Mouse (Mus musculus): Measurements from ENCODE around the gene Cdc42. TPM values are rescaled to one million over a fixed set of nuclear protein-coding genes. Genes with fewer than 3 reads are reported as not detected.

The Cdc42 gene
- polyA plus RNA-seq, 1 experiment from 2014 or later = 571 TPM

GRCm38 (mm10) chr4:137324926-137325325, 32.6 kb downstream of the Cdc42 start:
- DNase-seq (ENCODE audit: low spot score) = no peak
- H3K4me1 ChIP-seq = no peaks in the 10 kb centered on the region
- H3K9me3 ChIP-seq (replicated peaks) = no peaks in the 10 kb centered on the region
- no peaks in the 10 kb centered on the region for H3K27me3 ChIP-seq (ENCODE audit: low read depth, poor library complexity, severe bottlenecking)
- no peak overlapping the region for H3K27ac ChIP-seq
- H3K4me3 ChIP-seq = no peak overlapping the region
- 90% methylated on average over 6 of the region's 6 CpGs for WGBS
- H3K36me3 ChIP-seq = peaks cover 97% of the 10 kb centered on the region

DNA sequence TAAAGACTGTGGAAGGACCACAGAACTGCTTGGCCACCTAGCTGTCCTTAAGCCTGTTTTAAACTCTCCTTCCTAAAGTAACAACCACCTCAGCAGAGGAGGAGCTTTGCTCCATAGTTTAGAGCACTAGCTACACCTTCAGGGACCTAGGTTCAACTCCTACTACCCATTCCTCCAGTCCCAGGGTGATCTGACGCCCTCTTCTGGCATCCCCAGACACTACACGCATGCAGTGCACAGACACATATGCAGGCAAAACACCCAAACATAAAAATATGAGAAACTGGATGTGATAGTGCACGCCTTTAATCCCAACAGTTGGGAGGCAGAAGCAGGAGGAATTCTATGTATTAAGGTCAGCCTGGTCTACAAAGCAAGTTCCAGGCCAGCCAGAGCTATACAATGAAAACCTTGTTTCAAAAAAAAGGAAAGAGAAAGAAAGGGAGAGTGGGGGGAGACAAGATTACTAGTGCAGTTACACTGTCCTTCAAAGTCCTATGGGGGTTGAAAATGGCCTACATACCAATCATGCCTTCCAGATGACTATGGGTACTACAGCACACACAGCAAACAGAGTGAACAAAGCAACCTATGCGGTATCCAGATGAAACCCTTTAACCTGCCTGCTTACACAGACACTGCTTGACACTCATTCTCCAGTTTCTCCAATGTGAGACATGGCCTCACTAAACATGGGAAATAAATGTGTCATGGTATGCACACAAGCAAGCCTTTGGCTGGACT, 41.3 kb downstream of the Cdc42 start:
- Histone ChIP-seq H3K27ac (no peak overlapping the region), H3K27me3 (ENCODE audit: low read depth, poor library complexity, severe bottlenecking) (no peaks in the 10 kb centered on the region), H3K36me3 (peaks cover 57% of the 10 kb centered on the region), H3K9me3 (replicated peaks) (no peaks in the 10 kb centered on the region), H3K4me1 (peaks cover 6% of the 10 kb centered on the region), H3K4me3 (no peak overlapping the region)
- DNase-seq (ENCODE audit: low spot score) = no peak
- WGBS = 87% methylated on average over 4 of the region's 4 CpGs

DNA sequence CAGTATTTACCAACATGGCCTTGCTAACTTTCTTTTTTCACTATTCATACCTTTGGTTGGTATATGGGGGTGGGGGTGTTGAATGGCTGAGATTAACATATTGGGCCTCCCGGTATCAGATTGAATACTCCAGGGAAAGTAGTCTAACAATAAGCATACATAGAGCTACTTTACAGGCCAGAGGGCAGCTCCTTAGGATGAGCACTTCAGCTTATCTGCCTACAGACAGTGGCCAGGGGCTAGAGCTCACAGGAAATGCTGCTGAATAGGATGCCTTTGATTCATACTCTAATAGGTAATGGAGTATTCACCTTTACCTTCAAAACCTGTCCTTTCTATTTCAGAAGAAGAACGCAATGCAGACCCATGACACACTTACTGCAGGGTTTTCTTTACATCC, 42.5 kb downstream of the Cdc42 start:
- peaks cover 6% of the 10 kb centered on the region for H3K4me1 ChIP-seq
- no peak overlapping the region for H3K27ac ChIP-seq
- DNase-seq (ENCODE audit: low spot score) = no peak
- 83% methylated on average over 2 of the region's 2 CpGs for WGBS
- H3K9me3 ChIP-seq (replicated peaks) = no peaks in the 10 kb centered on the region
- no peak overlapping the region for H3K4me3 ChIP-seq
- H3K36me3 ChIP-seq = peaks cover 54% of the 10 kb centered on the region
- no peaks in the 10 kb centered on the region for H3K27me3 ChIP-seq (ENCODE audit: low read depth, poor library complexity, severe bottlenecking)

- WGBS = 25% methylated on average over 6 of the region's 6 CpGs
- H3K4me3 ChIP-seq = no peak overlapping the region
- DNase-seq (ENCODE audit: low spot score) = no peak
- H3K27me3 ChIP-seq (ENCODE audit: low read depth, poor library complexity, severe bottlenecking) = no peaks in the 10 kb centered on the region
- H3K9me3 ChIP-seq (replicated peaks) = no peaks in the 10 kb centered on the region
- H3K4me1 ChIP-seq = peaks cover 6% of the 10 kb centered on the region
- H3K36me3 ChIP-seq = peaks cover 49% of the 10 kb centered on the region
- H3K27ac ChIP-seq = no peak overlapping the region
Measured at GRCm38 (mm10) chr4:137314561-137314960, 43.0 kb downstream of the Cdc42 start.

DNA sequence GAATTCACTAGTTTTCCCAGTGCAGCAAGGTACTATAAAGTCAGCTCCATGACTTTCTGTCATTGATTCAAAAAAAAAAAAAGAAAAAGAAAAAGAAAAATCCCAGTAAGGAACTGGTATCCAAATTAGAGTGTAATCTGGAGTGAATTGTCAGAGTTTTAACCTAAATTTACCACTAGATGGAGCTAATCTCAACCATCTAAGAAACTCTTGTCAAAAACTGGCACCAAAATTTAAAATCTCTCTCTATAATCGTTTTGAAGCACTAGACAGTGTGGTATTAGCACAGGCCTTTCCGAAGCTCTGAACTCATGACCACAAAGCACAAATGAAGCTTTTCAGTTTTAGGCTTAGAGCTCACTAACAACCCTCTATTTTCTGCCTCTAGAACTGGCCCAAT, 44.0 kb downstream of the Cdc42 start:
- WGBS = 60% methylated on average over 2 of the region's 2 CpGs
- H3K4me3 ChIP-seq = no peak overlapping the region

DNA sequence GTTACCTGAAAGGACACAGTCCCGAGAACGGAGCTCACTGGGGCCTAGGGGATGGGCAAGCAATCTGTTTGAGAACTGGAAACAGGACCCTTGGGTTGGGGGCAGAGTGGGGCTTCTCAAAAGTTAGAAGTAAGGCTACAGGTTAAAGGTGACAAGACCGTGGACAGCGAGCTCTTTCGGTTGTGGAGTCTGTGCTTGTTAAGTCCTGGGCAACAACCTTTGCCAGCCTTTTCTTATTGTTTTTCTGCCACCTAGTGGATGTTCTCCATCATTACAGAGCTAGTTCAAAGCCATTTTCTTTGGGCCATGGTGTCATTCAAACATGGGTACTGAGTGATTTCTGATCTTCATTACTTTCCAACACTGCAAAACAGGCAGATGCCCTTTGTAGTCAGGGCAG, 49.1 kb downstream of the Cdc42 start:
- H3K4me3 ChIP-seq = no peak overlapping the region
- DNase-seq (ENCODE audit: low spot score) = no peak
- H3K9me3 ChIP-seq (replicated peaks) = no peaks in the 10 kb centered on the region
- peaks cover 11% of the 10 kb centered on the region; the same call in 1 of the 2 replicates for H3K36me3 ChIP-seq
- 67% methylated on average over 5 of the region's 5 CpGs for WGBS
- H3K27me3 ChIP-seq (ENCODE audit: low read depth, poor library complexity, severe bottlenecking) = no peaks in the 10 kb centered on the region
- H3K27ac ChIP-seq = no peak overlapping the region
- H3K4me1 ChIP-seq = peaks cover 11% of the 10 kb centered on the region

More for the DNA sequence above, 44.0 kb downstream of the Cdc42 start:
- DNase-seq (ENCODE audit: low spot score) = no peak
- peaks cover 6% of the 10 kb centered on the region for H3K4me1 ChIP-seq
- H3K27me3 ChIP-seq (ENCODE audit: low read depth, poor library complexity, severe bottlenecking) = no peaks in the 10 kb centered on the region
- H3K9me3 ChIP-seq (replicated peaks) = no peaks in the 10 kb centered on the region
- H3K27ac ChIP-seq = no peak overlapping the region
- H3K36me3 ChIP-seq = peaks cover 38% of the 10 kb centered on the region

DNA sequence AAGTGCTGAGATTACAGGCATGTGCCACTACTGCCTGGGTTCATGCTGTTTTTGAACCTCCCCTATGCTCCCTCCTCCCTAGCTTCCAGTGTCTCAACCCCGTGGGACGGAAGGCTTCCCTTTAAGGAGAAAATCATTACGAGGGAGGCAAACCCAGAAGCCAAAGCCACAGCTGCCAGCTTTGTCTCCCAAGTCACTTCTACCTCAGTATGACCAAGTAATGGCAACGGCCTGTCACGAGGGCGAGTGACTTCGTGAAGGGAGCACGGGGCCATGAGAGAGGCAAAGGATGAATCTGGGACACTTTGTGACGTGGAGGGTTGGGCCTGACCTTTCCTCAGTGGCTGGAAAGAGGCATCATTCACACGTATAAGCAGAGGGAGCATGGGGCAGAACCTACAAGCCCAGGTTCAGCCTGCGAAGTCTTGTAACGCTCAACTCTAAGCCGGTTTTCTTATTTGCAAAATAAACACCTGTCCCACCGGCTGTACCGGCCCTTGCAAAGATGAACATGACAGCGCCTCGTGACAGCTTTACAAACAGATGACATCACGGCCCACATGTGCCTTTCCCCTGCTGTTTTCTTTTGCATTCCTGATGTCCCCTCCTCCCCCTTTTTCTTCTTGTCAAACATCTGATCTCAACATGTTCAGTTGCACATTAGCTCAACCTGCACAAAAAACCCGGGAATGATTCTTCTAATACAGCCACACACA, 50.4 kb downstream of the Cdc42 start:
- no peak overlapping the region for H3K4me3 ChIP-seq
- H3K27ac ChIP-seq = no peak overlapping the region
- peaks cover 11% of the 10 kb centered on the region; the same call in 1 of the 2 replicates for H3K36me3 ChIP-seq
- H3K27me3 ChIP-seq (ENCODE audit: low read depth, poor library complexity, severe bottlenecking) = no peaks in the 10 kb centered on the region
- H3K9me3 ChIP-seq (replicated peaks) = no peaks in the 10 kb centered on the region
- 89% methylated on average over 19 of the region's 19 CpGs for WGBS
- DNase-seq (ENCODE audit: low spot score) = no peak
- H3K4me1 ChIP-seq = peaks cover 15% of the 10 kb centered on the region

GRCm38 (mm10) chr4:137306577-137306888, 51.0 kb downstream of the Cdc42 start:
- 57% methylated on average over 8 of the region's 8 CpGs for WGBS
- Histone ChIP-seq H3K27ac (0 out of 2 replicates have a peak overlapping the region, but pooled peaks have one; percentile 36), H3K4me1 (peaks cover 20% of the 10 kb centered on the region)

DNA sequence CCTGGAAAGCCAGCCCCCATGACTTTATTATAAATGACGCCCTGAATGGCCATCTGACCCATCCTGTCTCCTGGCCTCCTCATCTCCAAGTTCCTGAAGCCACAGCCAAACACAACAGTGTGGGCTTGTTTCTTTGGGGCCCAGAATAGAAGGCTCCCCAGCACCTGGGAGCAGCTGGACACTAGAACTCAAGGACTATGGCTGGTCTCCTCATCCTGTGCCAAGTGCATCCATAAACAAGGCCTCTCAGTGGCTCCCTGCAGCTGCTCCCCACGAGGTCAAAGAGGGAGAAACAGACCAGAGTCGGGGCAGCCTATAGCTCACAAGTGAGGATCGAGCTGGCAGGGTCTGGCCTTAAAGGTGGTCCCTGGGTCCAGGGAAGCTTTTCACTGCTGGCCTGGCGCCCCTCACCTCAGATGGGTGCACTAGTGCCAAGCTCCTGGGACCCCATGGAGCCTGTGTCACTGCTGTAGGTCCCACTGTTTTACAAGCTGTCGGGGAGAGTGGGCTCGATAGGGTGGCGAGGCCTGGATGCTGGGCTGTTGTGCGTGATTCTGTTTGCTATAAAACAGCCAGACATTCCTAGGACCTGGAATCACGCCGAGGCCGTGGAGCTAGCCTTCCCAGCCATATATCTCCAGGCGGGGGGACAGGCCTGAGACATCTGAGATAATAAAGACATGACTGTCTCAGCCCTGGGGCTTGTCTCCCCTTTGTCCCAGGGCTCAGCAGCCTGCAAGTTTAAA, 51.5 kb downstream of the Cdc42 start:
- no peak for DNase-seq (ENCODE audit: low spot score)
- Histone ChIP-seq H3K36me3 (peaks cover 11% of the 10 kb centered on the region; the same call in 1 of the 2 replicates), H3K27me3 (ENCODE audit: low read depth, poor library complexity, severe bottlenecking) (no peaks in the 10 kb centered on the region), H3K4me3 (no peak overlapping the region), H3K9me3 (replicated peaks) (no peaks in the 10 kb centered on the region), H3K27ac (peak overlapping the region; percentile 36; the same call in 1 of the 2 replicates), H3K4me1 (peaks cover 22% of the 10 kb centered on the region)
- WGBS = 55% methylated on average over 13 of the region's 13 CpGs

More at GRCm38 (mm10) chr4:137306577-137306888, 51.0 kb downstream of the Cdc42 start:
- no peak overlapping the region for H3K4me3 ChIP-seq
- H3K36me3 ChIP-seq = peaks cover 11% of the 10 kb centered on the region; the same call in 1 of the 2 replicates
- H3K9me3 ChIP-seq (replicated peaks) = no peaks in the 10 kb centered on the region
- DNase-seq (ENCODE audit: low spot score) = no peak
- no peaks in the 10 kb centered on the region for H3K27me3 ChIP-seq (ENCODE audit: low read depth, poor library complexity, severe bottlenecking)

GRCm38 (mm10) chr4:137305066-137305465, 52.5 kb downstream of the Cdc42 start:
- Histone ChIP-seq H3K36me3 (peaks cover 2% of the 10 kb centered on the region; the same call in 1 of the 2 replicates), H3K9me3 (replicated peaks) (no peaks in the 10 kb centered on the region), H3K27ac (no peak overlapping the region), H3K27me3 (ENCODE audit: low read depth, poor library complexity, severe bottlenecking) (no peaks in the 10 kb centered on the region), H3K4me3 (no peak overlapping the region), H3K4me1 (peaks cover 22% of the 10 kb centered on the region)
- 92% methylated on average over 7 of the region's 7 CpGs for WGBS
- no peak for DNase-seq (ENCODE audit: low spot score)

DNA sequence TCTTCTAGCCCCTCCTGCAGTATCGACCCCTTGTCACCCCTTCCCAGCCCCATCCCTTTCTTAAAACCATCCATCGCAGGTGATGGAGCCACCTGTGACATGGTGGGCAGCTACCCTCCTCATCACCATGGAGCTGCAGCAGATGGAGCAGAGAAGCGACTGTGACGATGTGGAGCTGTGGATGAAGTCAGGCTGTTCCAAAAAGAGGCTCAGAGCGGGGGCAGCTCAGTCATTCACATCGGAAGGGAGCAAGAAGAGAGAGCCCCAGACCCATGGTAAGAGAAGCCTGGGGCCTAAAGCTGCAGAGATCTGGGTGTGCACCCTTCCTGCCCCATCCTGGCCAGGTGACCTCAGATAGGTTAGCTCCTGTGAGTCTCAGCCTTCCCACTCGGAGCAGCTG, 53.4 kb downstream of the Cdc42 start:
- no peak for DNase-seq (ENCODE audit: low spot score)
- no peaks in the 10 kb centered on the region for H3K9me3 ChIP-seq (replicated peaks)
- peaks cover 22% of the 10 kb centered on the region for H3K4me1 ChIP-seq
- H3K36me3 ChIP-seq = peaks cover 2% of the 10 kb centered on the region; the same call in 1 of the 2 replicates
- H3K27me3 ChIP-seq (ENCODE audit: low read depth, poor library complexity, severe bottlenecking) = no peaks in the 10 kb centered on the region
- H3K4me3 ChIP-seq = no peak overlapping the region
- 92% methylated on average over 7 of the region's 7 CpGs for WGBS
- no peak overlapping the region for H3K27ac ChIP-seq

DNA sequence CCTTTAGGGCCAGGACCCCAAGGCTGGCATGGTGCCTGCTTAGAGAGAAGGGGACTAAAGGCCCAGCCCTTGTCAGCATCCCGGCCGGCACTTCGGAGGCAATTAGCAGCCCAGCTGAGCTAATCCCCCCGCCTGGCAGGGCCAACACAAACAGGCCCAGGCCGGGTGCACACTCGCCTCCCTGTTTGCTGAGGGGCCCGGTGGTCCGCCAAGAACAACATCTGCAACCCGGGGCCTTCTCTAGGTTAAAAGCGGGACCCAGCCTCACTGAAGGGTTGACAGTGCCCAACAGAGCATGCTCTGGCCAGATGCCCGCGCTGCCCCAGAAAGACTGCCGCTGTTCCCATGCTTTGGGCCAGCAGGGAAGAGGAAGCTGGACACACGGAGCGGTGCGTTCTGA, 55.9 kb downstream of the Cdc42 start:
- H3K27me3 ChIP-seq (ENCODE audit: low read depth, poor library complexity, severe bottlenecking) = no peaks in the 10 kb centered on the region
- H3K9me3 ChIP-seq (replicated peaks) = no peaks in the 10 kb centered on the region
- H3K4me3 ChIP-seq = no peak overlapping the region
- peak overlapping the region; percentile 33; the same call in 1 of the 2 replicates for H3K27ac ChIP-seq
- no peak for DNase-seq (ENCODE audit: low spot score)
- 78% methylated on average over 16 of the region's 16 CpGs for WGBS
- H3K36me3 ChIP-seq = peaks cover 2% of the 10 kb centered on the region; the same call in 1 of the 2 replicates
- H3K4me1 ChIP-seq = peaks cover 22% of the 10 kb centered on the region

- Histone ChIP-seq H3K27ac (no peak overlapping the region), H3K27me3 (ENCODE audit: low read depth, poor library complexity, severe bottlenecking) (no peaks in the 10 kb centered on the region), H3K4me1 (peaks cover 11% of the 10 kb centered on the region), H3K36me3 (0 out of 2 replicates have a peak, but pooled peaks cover 2% of the 10 kb centered on the region), H3K4me3 (no peak overlapping the region), H3K9me3 (replicated peaks) (no peaks in the 10 kb centered on the region)
- 94% methylated on average over 13 of the region's 13 CpGs for WGBS
- no peak for DNase-seq (ENCODE audit: low spot score)
Measured at GRCm38 (mm10) chr4:137300227-137300626, 57.3 kb downstream of the Cdc42 start.

Measured in limb, embryonic 10.5 days (tissue).